Mouse (Mus musculus) left cerebral cortex, adult 8-10 months (tissue): Measurements from ENCODE around the gene Pde8a. TPM values are rescaled to one million over a fixed set of nuclear protein-coding genes. Genes with fewer than 3 reads are reported as not detected.

Experiments used
- DNase-seq, 2 experiments: peaks; one replicate each; pipeline ENCODE4 v3.0.0; 2022; ENCODE audit warnings: low spot score in 2 of 2
- total RNA-seq, 4 experiments: library from RNA; stranded (reverse); gene quantifications; 2 replicates each; pipeline ENCODE4 v1.2.4; 2022

Gene Pde8a
- total RNA-seq, 4 experiments from 2014 or later = 12.5 to 16.6 (median 14.5) TPM

DNA sequence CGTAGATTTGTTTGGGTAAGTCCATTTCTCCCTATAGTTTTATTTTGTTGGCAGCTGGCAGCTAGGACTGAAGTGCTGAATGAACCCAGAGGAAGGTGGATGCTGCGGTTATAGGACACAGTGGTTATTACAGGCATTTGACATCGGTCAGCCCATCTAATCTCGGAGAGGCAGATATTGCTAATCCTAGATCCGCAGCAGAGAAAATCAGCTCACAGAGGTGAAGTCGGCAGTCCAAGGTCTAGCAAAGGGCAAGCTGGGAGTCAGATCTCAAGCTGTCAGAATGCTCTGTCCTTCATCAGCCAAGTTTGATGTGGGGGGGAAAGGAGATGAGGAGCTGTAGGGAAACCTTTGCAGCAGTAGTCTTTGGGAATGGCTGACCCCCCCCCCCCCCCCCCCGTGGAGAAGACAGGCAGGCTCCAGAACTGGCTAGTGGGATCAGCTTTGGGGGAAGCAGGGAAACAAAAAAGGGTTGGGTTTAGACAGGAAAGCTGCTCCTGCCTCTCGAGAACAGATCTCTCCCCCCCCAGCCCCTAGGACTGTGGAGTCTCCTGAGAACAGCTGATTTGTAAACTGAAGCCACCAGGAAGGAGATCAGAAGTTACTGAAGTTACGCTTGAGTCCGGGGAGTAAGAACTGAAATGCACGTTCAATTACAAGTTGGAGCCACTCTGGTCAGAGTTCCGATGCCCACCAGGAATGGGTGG lies 3.3 kb upstream of the Pde8a start:
- no peak for DNase-seq

DNA sequence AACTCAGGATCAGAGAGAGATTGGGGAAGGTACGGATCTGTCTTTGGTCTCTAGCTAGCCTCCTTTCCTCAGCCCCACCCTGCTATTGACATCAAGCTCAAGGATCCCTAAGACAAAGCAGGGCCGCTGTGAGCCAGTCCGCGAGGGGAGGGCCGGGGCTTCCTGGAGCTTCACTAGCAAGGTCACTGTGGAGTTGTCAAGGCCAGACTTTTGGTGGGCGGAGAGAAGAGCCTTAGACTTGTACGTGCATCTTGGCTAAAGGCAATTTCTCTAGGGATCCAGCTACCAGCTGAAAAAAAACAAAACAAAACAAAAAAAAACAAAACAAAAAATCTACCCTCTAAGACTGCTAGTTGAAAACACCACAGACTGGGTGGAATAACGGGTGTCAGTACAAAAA lies 1.6 kb upstream of the Pde8a start:
- DNase-seq = no peak

DNA sequence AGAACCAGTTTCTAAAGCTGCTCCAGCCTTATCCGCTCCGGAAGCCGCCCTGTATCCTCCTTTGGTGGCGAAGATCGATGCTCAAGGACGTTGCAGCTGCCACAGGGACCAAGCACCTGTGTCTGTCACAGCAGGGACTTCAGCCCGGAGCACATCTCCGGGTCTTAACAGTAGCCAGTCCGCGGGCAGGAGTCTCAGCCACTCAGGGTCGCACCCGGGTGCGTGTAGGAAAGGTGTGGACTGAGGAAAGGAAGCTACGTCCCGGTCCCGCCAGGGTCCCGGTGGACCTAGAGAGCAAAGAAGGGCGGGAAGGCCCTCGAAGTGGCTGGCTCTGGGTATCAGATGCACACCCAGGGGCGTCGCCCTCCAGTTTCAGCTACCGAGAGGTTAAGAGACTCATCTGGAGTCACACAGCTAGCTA lies 1.1 kb upstream of the Pde8a start:
- no peak for DNase-seq

DNA sequence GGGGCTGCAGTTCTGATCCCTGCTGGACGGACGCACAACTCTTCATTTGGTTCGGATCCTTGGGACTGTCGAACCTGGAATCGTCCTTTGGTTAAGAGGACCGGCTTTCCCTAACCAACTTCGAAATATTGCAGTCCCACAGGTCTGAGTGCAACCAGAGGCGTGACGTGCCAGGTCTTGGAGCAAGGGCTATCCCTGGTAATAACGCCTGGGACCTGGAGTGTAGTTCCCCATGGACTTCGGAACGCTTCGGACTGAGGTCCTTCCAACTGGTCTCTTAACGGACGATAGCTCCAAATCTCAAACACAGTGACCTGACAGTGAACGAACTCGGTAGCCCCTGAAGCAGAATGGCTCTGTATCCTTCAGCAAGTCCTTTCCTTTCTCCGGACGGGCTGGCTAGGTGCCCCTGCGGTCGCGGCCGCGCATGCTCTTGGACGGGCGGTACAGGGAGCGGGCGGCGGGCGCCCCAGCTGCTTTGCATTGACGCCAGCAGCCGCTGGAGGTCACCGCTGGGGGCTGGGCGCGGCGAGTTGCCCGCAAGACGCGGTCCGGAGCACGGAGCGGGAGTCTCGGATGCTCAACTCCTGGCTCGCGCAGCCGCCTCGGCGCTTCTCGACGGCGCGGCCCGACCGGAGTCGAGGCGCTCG lies 574 bp upstream of the Pde8a start:
- peak; percentile 74 to 75 for DNase-seq

DNA sequence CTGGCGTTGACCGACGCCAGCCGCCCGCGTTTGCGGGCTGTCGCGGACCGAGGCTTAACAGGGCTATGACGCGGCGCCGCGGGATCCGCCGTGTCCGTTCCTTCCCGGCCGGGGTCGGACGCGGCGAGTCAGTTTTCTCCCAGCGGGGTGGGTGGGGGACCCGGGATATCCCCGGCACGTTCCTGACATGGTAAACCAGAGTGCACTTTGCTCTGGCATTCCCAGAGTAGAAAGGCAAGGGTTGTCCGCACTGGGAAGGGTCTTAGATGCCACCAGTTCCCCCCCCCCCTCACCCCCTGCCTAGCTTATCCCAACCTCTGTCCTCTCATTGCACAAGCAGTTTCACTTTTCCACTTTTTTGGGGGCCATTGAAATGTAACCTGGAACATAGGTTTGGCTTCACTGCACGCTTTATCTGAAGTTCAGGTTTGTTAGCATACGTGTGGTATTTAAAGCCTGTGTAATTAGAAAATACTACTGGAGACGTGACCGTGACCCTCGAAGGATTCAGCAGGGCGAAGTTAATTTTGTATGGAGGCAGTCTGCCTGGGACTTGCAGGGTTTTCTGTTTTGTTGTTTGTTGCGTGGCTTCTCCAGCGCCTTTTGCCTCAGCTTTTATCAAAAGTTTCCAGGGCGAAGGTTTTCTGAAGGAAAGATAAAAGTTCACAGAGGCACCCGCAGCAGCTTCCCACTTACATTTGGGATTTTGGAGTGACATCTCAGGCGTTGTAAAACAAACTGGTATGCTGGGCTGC lies 934 bp downstream of the Pde8a start:
- no peak for DNase-seq

DNA sequence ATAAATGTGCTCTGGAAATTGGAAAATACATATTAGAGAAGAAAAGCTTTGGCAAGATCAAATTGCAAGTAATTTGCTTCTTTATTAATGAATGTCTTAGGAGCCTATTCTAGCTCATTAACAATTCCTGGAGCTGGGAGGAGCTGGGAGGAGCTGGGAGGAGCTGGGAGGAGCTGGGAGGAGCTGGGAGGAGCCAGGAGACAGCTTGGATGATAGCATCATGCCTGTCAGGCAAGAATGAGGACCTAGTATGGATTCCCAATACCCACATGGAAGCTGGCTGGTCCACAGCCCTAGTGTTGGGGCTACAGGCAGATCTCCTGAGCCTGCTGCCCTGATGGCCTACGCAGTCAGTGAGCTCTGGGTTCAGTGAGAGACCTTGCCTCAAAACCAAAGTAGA lies 2.6 kb downstream of the Pde8a start:
- no peak for DNase-seq

DNA sequence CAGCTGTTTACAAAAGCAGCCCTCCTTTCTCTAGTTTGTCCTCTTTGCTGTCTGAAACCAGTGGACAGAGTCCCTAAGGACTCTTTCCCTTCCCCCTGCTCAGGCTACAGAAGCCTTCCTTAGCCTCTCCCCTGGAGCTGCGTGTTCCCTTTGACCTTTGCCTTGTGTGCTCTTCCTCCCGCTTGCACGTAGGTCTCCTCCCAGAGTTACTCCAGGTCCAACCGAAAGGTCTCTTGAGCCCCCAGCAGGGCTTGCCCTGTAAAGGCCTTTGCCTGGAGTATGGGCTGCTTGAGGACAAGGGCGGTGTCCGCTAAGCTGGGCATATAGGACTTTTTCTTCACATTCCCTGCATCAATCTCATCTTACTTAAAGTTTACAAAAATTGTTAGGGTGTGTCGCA lies 5.9 kb downstream of the Pde8a start:
- DNase-seq = no peak

DNA sequence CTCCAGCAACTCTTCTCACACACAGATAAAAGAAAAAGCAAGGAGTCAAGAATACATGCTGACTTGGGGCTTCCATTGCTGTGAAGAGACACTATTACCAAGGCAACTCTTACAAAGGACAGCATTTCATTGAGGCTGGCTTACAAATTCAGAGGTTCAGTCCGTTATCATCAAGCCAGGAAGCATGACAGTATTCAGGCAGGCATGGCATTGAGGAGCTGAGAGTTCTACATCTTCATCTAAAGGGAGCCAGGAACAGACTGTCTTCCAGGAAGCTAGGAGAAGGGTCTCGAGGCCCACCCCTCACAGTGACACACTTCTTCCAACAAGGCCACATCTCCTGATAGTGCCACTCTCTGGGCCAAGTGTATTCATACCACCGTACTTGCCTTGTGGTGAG lies 7.0 kb downstream of the Pde8a start:
- DNase-seq = no peak

DNA sequence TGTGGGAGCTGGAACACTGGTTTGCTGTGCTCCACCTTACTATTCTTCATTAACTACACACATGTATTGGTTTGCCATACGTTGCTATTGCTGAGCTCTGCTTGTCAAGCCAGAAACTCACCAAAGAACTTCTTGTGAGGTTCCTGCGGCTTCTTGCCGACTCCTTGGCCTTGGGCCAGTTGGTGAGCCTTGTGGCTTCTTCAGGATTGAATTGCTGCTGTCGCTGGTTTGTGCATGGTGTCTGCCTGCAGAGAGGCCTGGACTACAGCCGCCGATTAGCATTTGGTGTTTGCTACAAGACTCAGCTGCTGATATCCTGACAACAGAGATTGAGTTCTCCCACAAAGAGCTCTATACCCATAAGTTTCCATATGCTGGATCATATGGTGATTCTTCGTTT lies 10.9 kb downstream of the Pde8a start:
- DNase-seq = no peak

DNA sequence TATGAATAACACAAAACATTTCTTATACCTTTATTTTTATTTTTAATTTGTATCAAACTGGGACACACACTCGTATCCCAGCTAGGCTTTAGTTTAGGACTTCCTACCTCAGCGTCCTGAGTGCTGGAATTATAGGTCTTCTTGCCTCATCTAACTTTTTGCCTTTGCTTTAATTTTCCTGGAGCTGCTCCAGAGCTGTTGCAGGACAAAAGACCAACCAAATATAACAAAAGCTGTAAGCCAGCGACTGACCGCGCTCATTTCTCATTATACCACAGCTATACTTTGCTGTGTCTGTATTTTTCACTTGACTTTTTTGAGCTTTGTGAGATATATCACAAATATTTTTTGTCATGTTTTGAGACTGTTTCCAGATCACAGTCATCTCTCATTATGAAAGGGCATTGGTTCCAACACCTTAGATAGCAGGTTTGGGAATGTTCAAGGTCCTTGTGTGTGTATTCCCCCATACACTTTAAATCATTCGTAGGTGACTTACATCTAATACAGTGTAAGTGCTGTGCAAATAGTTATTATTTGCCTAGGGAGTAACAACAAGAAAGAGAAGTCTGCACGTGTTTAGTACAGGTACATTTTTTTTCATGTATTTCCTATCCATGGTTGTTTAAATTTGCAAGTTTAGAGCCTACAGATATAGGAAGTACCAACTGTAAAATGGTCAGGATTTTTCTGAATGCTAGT lies 16.8 kb downstream of the Pde8a start:
- DNase-seq = no peak

DNA sequence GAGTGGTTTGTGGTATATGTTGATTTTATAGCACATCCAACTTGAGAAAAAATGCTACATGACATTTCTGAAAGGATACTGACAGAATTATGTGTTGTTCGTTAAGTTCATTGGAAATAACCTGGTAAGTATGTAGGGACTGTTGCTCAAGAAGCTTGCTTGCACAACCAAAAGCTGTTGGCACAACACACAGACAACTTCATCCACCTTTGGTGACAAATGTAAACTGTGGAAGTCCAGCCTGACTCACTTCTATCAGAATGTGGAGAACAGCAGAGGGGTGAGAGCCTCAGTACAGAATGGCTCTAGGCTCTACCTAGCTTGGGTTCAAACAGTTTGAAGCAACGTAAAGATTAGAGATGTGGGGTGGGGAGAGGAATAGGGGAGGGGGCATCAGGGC lies 19.3 kb downstream of the Pde8a start:
- no peak for DNase-seq

DNA sequence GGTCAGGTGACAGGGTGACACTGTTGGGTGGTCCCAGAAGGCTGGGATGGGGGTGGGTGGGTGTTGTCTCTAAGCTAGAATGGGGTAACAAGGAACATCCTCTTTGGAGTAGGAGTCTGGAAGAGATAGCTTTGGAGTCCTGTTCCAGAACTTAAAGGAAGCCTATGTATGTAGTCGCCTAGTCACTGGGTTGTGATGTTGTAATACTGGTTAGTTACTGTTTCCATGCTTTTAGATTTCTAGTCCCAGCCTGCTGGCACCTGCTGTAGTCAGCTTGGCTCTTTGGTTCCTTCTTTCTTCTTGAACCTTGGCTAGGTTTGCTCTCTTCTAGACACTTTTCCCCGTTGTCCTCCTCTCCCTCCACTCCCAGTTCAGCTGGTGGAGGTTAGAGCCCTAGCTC lies 21.7 kb downstream of the Pde8a start:
- DNase-seq = no peak

DNA sequence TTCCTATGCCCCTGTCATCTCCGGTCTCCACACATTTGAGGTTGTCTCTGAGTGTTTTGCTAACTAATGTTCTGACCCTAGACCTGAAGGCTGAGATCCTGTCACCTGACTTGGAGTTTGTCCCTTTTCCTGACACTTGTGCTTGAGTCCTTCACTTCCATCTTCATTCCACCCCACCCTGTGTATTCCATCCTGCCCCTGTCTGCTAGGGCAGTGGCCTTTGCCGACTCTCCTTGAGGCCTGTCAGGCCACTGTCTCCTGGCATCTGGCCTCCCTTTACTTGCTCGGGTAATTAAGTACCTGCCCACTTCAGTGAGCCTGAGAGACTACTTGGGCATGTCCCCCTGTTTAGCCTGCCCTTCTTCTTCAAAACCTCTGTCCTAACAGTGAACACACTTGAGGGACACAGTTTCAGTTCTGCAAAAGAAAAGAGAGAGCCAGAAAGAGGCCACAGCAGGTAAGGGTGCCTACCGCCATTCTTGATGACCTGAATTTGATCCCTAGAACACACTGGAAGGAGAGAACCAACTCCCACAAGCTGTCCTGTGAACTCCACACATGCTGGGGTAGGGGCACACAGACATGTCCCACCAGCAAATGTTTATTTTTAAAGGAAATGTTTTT lies 22.3 kb downstream of the Pde8a start:
- no peak for DNase-seq

DNA sequence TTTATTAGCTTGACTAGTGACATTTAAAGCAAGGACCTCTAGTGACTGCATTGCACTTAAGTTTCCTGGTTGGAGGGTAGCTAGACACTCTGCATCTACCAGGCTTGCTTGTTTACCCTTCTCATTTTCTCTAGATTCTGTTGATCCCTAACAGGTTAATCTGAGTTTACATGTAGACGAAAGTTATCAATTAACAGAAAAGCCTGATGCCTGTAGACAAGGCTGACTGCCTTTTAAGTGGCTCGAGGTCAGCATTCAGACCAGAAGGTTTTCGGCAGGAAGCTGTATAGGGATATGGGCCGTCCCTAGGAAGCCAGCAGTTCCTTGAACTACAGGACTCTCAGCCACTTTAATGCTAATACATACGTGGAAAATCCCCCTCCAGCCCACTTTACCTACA lies 30.0 kb downstream of the Pde8a start:
- DNase-seq = no peak

DNA sequence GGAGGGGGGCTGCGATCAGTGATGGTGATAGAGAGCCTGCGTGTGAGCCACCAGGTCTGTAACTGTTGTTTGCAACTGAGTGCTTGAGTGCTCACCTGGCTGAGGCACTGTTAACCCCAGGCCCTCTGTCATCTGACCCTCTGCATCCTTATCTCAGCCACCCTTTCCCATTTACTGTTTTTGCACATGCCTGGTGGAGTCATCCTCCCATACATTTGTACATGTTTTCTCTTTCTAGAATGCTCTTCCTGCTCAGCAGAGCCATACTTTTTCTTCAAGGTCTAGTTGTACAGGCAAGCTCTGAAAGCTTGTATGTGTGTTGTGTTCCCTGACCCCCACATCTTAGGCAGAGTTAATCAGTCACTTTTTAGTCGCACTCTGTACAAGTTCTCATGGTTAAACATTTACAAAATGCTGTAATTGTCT lies 36.5 kb downstream of the Pde8a start:
- no peak for DNase-seq

DNA sequence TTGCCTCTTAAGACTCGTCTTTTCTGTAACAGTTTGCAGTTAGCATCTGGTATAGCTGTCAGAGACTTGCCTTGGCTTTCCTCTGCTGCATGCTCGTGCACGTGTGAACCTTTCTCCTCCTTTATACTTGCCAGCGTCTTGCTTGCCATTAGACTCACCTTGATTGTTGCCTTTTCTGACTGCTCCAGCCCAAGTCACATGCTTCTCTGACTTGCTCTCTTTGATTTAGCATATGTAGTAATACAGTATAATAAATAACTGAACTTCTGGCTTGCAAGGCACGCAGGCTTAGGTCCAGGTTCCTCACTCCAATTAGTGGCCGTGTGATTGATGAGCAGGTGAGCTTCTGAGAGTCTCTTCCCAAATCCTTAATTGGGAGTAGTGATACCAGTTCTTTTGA lies 37.2 kb downstream of the Pde8a start:
- DNase-seq = no peak

DNA sequence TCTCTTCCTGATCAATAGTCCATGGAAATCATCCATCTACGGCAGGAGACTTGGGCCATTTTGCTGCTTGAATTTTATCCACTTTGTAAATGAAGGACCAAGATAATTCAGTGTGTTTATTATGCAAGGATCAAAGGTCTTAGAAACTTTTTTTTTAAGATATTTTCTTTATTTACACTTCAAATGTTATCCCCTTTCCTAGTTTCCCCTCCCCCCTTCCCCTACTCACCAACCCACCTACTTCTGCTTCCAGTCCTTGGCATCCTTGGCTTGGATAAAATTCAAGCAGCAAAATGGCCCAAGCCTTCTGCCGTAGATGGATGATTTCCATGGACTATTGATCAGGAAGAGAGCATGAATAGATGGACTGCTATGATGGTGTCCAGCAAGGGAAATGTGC lies 38.1 kb downstream of the Pde8a start:
- DNase-seq = no peak

DNA sequence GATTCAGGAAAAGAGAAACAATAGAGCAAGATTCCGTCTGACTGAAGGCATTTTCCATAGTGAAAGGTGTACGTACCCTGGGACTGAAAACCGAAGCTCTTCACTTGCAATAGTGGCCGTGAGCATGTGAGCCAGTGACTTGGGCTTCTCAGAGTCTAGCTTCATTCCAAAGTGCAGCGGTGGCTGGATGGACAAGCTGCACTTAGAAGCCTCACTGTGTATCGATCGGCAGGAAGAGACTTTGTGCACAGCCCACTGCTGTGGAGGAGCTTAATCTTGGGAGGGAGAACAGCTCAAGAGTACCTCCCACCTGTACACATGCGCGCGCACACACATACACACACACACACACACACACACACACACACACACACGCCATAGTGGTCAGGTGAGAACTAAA lies 39.9 kb downstream of the Pde8a start:
- no peak for DNase-seq

DNA sequence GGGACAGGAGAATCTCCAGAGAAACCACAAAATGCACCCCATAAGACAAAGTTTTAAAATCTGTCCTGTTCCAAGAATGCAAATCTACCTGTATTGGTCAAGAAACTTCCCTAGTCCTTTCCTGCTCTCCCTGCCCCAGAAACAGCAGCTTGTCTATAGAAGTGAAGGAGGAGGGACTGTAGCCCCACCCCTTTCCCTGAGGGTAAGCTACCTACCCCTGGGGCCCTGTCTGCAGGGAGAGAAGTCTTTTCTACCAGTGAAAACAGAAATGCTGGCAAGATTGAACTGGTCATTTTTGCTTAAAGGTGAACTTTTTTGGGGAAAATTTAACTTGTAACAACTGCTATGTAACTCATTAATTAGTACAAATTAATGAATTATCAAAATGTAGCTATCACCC lies 41.2 kb downstream of the Pde8a start:
- DNase-seq = no peak

DNA sequence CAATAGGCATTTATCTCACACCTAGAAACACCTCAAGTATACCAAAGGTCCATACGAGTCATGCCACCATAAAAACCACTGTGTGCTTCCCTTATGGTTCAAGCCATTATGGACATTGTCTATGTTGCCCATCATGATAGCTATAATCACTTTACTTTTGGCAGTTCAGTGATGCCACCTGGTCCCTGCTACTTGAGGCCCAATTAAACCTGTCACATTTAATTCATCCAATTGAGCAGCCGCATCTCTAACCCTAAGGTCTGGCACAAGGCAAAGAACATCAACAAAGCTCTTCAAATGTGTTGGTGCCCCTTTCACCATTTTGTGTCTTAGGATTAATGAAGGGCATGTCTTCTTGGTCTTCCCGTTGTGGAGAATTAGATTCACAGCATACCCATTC lies 42.1 kb downstream of the Pde8a start:
- DNase-seq = no peak

DNA sequence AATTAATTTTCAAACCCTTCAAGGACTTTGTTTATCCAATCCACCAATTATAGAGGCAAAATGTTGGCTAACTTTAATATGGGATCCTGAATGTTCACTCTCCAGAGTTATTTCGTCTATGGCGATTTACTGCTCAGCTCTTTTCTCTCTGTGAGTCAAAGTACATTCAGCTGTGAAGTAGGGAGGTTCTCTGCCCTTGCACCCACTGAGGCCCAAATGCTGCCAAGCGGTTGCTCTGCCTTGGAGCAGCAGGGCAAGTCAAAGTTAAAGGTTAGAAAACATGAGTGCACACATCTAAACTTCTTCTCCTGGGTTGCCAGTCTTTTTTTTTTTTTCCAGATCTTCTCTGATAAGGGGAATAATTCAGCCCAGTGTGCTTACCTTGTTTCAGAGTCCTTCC lies 43.4 kb downstream of the Pde8a start:
- no peak for DNase-seq

DNA sequence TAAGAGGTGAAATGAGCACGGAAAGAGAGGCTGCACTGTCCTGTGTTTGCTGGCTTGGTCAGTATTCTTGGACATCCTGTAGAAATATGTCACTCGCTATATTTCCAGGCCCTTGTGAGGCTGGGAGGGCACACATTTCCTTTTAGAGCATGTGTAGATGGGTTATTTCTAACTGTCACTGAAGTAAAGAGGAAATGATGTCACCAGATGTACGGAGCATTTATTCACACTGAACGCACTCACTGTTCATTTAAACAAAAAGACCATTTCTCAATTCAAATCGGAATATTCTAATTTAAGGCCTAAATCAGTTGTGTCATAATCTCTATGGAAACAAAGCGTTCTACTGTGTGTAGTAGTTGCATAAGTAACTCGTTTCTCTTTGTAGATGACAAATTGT lies 48.2 kb downstream of the Pde8a start:
- no peak for DNase-seq
